ENCODE assay signal across 8 mouse cellular contexts in the genomic region with DNA sequence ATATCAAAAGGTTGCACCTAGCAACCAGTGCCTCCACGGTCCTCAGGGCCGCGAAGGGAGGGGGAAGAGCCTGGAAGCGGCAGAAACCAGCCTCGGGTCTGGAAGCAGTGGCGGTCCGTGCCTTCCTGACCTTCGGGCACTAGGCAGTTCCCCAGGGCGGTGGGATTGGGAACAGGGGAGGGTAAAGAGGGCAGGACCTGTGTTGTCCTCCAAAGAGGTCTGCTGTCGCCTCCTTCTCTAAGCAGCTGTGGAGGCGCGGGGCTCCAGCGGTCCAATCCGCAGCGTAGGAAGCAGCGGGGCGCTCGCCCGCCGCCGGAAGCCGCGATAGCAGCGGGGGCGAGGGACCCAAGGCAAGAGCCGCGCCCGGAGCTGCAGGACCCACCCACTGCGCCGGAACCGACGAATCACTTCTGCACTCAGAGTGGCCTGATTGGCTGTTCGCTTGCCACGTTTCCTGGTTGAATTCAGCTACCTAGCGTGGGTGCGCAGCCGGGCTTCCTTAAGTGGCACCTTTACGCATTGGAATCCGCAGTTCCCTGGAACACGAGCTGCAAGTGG. TPM values are rescaled to one million over a fixed set of nuclear protein-coding genes. Genes with fewer than 3 reads are reported as not detected.
DNase-seq lines count a peak whose midpoint lies in the region; ATAC-seq and TF ChIP-seq lines count a peak whose summit lies in the region.

A gene (minus strand): TSS at position 384 of the 558 bp plus-strand sequence.

- no peaks in the 10 kb centered on the region; the same call in 1 of the 2 replicates for H3K27me3 ChIP-seq in ES-Bruce4 (ENCODE audit: control insufficient read depth, insufficient read depth, low read length, poor library complexity, severe bottlenecking)
- H3K27me3 ChIP-seq in forebrain, embryonic 15.5 days, result no peaks in the 10 kb centered on the region

- intact Hi-C loops in heart, postnatal 25 days (cut with DNase I), result no loop called here

- H3K4me3 ChIP-seq in ES-Bruce4 (ENCODE audit: low read depth, low read length), result peak within 1 kb of the TSS; percentile 87
- peak within 1 kb of the TSS; percentile 63 for H3K4me3 ChIP-seq in forebrain, embryonic 15.5 days
- peak within 1 kb of the TSS; percentile 89 for H3K4me3 ChIP-seq in lung, adult 2 months (replicated peaks; ENCODE audit: extremely low read depth, low read depth, low read length)

- TF ChIP-seq CTCF in ES-Bruce4 (IDR thresholded peaks at IDR 0.05; ENCODE audit: low read depth, low read length), result no peak
- no peak for TF ChIP-seq CTCF in lung, adult 2 months (IDR thresholded peaks at IDR 0.05; ENCODE audit: insufficient read depth, low read length)

- no peak for TF ChIP-seq EP300 in ES-Bruce4 (IDR thresholded peaks at IDR 0.05; ENCODE audit: insufficient read depth, low read depth, low read length)

- peak; percentile 99 for ATAC-seq in forebrain, embryonic 15.5 days (replicated peaks)
- peak; percentile 98 for ATAC-seq in neutrophil, adult 5-6 weeks (ENCODE audit: extremely low read depth, insufficient number of reproducible peaks, low FRiP score, poor library complexity, severe bottlenecking)

- H3K27ac ChIP-seq in ES-Bruce4 (ENCODE audit: insufficient read depth, low read length), result no peak within 1 kb of the TSS
- peak within 1 kb of the TSS; percentile 56; the same call in 1 of the 2 replicates for H3K27ac ChIP-seq in forebrain, embryonic 15.5 days (replicated peaks)

- H3K4me1 ChIP-seq in ES-Bruce4 (ENCODE audit: control insufficient read depth, insufficient read depth, low read length), result no peaks in the 10 kb centered on the region
- 0 out of 2 replicates have a peak, but pooled peaks cover 4% of the 10 kb centered on the region for H3K4me1 ChIP-seq in forebrain, embryonic 15.5 days
- H3K4me1 ChIP-seq in lung, adult 2 months (ENCODE audit: control insufficient read depth, insufficient read depth, low read length), result peaks cover 4% of the 10 kb centered on the region; the same call in 1 of the 2 replicates

- no peak for TF ChIP-seq POLR2A in ES-Bruce4 (IDR thresholded peaks at IDR 0.05; ENCODE audit: insufficient read depth, low read length)
- peak; percentile 58; the same call in 1 of the 2 replicates for TF ChIP-seq POLR2A in lung, adult 2 months (IDR thresholded peaks at IDR 0.05; ENCODE audit: borderline replicate concordance, extremely low read depth, low read depth, low read length)

- peaks cover 2% of the 10 kb centered on the region; the same call in 1 of the 2 replicates for H3K9me3 ChIP-seq in ES-Bruce4 (replicated peaks; ENCODE audit: control insufficient read depth, insufficient read depth, low read length, poor library complexity, severe bottlenecking)
- no peaks in the 10 kb centered on the region for H3K9me3 ChIP-seq in forebrain, embryonic 15.5 days

- WGBS in forebrain, embryonic 15.5 days, result under 1% methylated on average over 40 of the region's 40 CpGs
- WGBS in lung, adult 2 months, result under 1% methylated on average over 40 of the region's 40 CpGs

- no peaks in the 10 kb centered on the region for H3K36me3 ChIP-seq in ES-Bruce4 (ENCODE audit: control insufficient read depth, insufficient read depth, low read length, poor library complexity, severe bottlenecking)
- H3K36me3 ChIP-seq in forebrain, embryonic 15.5 days, result no peaks in the 10 kb centered on the region

- peak within 1 kb of the TSS; percentile 85 for H3K4me2 ChIP-seq in forebrain, embryonic 15.5 days (replicated peaks)

- peak; percentile 51 for DNase-seq in cerebellum, adult 11-12 months
- peak; percentile 84 for DNase-seq in heart, postnatal 25 days (ENCODE audit: low spot score)
- DNase-seq in layer of hippocampus, adult 18-20 months (ENCODE audit: low spot score in 2 of 2), result peak; percentile 83 to 92
- DNase-seq in lung, adult 2 months, result peak; percentile 85
- DNase-seq in thymus, adult 18-20 months, result peak; percentile 91

- H3K9ac ChIP-seq in ES-Bruce4 (ENCODE audit: low read depth, poor library complexity, severe bottlenecking), result peak within 1 kb of the TSS; percentile 73
- peak within 1 kb of the TSS; percentile 72 for H3K9ac ChIP-seq in forebrain, embryonic 15.5 days (replicated peaks)

RNA-seq across cellular contexts. Expression of the gene that starts here (rescaled TPM):
- polyA plus RNA-seq in ES-Bruce4 (2011; ENCODE audit: insufficient read depth, insufficient read length, low read depth, missing spikeins), result 7.6 and 9.9 TPM in 2 replicates
- polyA plus RNA-seq in forebrain, embryonic 15.5 days (2015; fragmentation: Nextera tagmentation; extraction: Ambion mirVana), result 6.6 and 6.7 TPM in 2 replicates
- total RNA-seq in heart, postnatal 25 days (2021), result 1 to 10 TPM; 6.5 to 8.2 TPM
- 1 to 10 TPM; 5.2 to 6.4 TPM for total RNA-seq in layer of hippocampus, adult 18-20 months (2021)
- polyA plus RNA-seq in lung, adult 2 months (2012; rRNA removed), result 16.7 and 23.7 TPM in 2 replicates
- 10.6 and 12.5 TPM in 2 replicates for total RNA-seq in neutrophil, adult 5-6 weeks (2017)
